Mouse (Mus musculus) kidney, adult 2 months (tissue): ENCODE measurements at regions not wholly inside any gene's neighbourhood (a gene's known extent, or its start where the extent isn't known, plus 50 kb on each side); places are given as distances from the start of the nearest gene placed in this dataset.

ENCODE experiments used
- CTCF ChIP-seq: fragments of 200-500 bp; conservative IDR thresholded peaks from 2 replicates; pipeline ENCODE4 v1.5.1; 2011; ENCODE audit warnings: low read depth, mild to moderate bottlenecking, control low read depth, low read length, moderate library complexity, mixed read lengths; ENCODE audit not compliant: insufficient read depth, insufficient read length
- POLR2A ChIP-seq: fragments of 200-500 bp; IDR thresholded peaks from one replicate; pipeline ENCODE4 v1.6.1; 2011; ENCODE audit warnings: low read depth, low read length, control low read depth

DNA sequence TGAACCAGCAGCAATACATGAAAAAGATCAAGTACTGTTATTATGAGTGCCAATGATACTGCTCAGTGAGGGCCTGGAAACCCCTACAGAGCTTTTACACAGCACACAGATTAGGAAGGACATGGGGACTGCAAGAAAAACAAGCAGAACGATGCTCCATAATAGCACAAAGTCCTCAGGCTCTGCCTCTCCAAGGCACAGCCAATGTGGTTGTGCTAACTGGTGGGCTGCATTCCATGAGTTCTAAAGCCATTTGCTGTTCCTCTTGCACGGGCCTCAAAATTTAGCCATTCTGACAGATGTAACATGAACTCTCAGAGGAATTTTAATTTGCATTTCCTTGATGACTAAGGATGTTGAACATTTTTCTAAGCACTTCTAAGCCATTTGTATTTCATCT lies 465.0 kb upstream of the Jag1 start:
- TF ChIP-seq POLR2A, result no peak
- TF ChIP-seq CTCF, result no peak
